Mouse (Mus musculus) C2C12 (cell line): Measurements from ENCODE around the gene Kbtbd3. TPM values are rescaled to one million over a fixed set of nuclear protein-coding genes. Genes with fewer than 3 reads are reported as not detected.

ENCODE experiments used
- H3K27me3 ChIP-seq: one replicate; pipeline ENCODE4 v1.6.1; 2011; ENCODE audit not compliant: control insufficient read depth, insufficient read depth, insufficient read length
- H3K36me3 ChIP-seq: one replicate; pipeline ENCODE4 v1.6.1; 2011; ENCODE audit not compliant: control insufficient read depth, insufficient read depth
- H3K4me3 ChIP-seq: one replicate; pipeline ENCODE4 v1.5.1; 2011; ENCODE audit warnings: mild to moderate bottlenecking, control low read depth; ENCODE audit not compliant: poor library complexity, insufficient read depth, severe bottlenecking
- H3K79me2 ChIP-seq: one replicate; pipeline ENCODE4 v1.6.1; 2011; ENCODE audit not compliant: control insufficient read depth, insufficient read depth
- H3K79me3 ChIP-seq: one replicate; pipeline ENCODE4 v1.6.1; 2011; ENCODE audit warnings: low read depth, control low read depth
- H3ac ChIP-seq: one replicate; pipeline ENCODE3; 2011; ENCODE audit warnings: low read depth; ENCODE audit not compliant: control insufficient read depth, insufficient read length
- CEBPB ChIP-seq: IDR thresholded peaks from one replicate; pipeline ENCODE4 v1.6.1; 2011; ENCODE audit warnings: low read depth, mild to moderate bottlenecking, control low read depth, moderate library complexity
- CTCF ChIP-seq: IDR thresholded peaks from one replicate; pipeline ENCODE4 v1.5.1; 2011; ENCODE audit not compliant: control insufficient read depth, insufficient read depth, insufficient read length
- FOSL1 ChIP-seq: IDR thresholded peaks from one replicate; pipeline ENCODE4 v1.8.0; 2011; ENCODE audit warnings: mild to moderate bottlenecking, low read length; ENCODE audit not compliant: poor library complexity, insufficient read depth, severe bottlenecking
- MAX ChIP-seq: IDR thresholded peaks from one replicate; pipeline ENCODE4 v1.6.1; 2011; ENCODE audit warnings: mild to moderate bottlenecking, control low read depth
- MYOD1 ChIP-seq: IDR thresholded peaks from one replicate; pipeline ENCODE4 v1.6.1; 2011; ENCODE audit warnings: low read depth; ENCODE audit not compliant: control insufficient read depth, insufficient read length
- MYOG ChIP-seq: IDR thresholded peaks from one replicate; pipeline ENCODE4 v1.6.1; 2011; ENCODE audit not compliant: control insufficient read depth, insufficient read length; ENCODE audit errors: extremely low read depth
- USF1 ChIP-seq: IDR thresholded peaks from one replicate; pipeline ENCODE4 v1.6.1; 2011; ENCODE audit warnings: low read depth, mild to moderate bottlenecking, control low read depth, moderate library complexity
- long read RNA-seq, 2 experiments: library from polyadenylated mRNA; unstranded; transcript quantifications; one replicate each; pipeline ENCODE4 v2.0.0; 2019 to 2020
- polyA plus RNA-seq: library from polyadenylated mRNA; unstranded; fragments of >200 nt; fragmentation: generic; extraction: Trizol; gene quantifications from one replicate; pipeline ENCODE4 v1.2.1, GENCODE M21; 2012; ENCODE audit warnings: missing spikeins

Gene Kbtbd3
- 0.76 TPM for polyA plus RNA-seq
- long read RNA-seq, experiment 1, transcript Kbtbd3-201 (3 exons, 2,231 nt) = major isoform, 5 of 9 reads
- long read RNA-seq, experiment 1, partial matches to known transcripts = 0 of 9 reads
- long read RNA-seq, experiment 1, other reads (novel, unspliced or antisense) = 2 of 9 reads
- long read RNA-seq, experiment 2, partial matches to known transcripts = 0 of 1 reads
- long read RNA-seq, experiment 2, other reads (novel, unspliced or antisense) = 0 of 1 reads

GRCm38 (mm10) chr9:4309351-4310085, at the start of gene Kbtbd3, which contains the start of gene Aasdhppt:
TSS of gene Kbtbd3 (plus strand) at chr9:4309833.
TSS of gene Aasdhppt (minus strand) at chr9:4309471.
- TF ChIP-seq CTCF (no peak), USF1 (no peak), MAX (no peak), FOSL1 (no peak), MYOD1 (no peak), MYOG (no peak), CEBPB (no peak)
- Histone ChIP-seq H3K4me3 (peak within 1 kb of the TSS; percentile 63), H3K27me3 (no peaks in the 10 kb centered on the region), H3K79me3 (peaks cover 29% of the 10 kb centered on the region), H3ac (peak within 1 kb of the TSS; percentile 79), H3K79me2 (peaks cover 52% of the 10 kb centered on the region), H3K36me3 (no peaks in the 10 kb centered on the region)

GRCm38 (mm10) chr9:4259841-4260745, 49.5 kb upstream of the Kbtbd3 start:
- Histone ChIP-seq H3K36me3 (no peaks in the 10 kb centered on the region), H3K27me3 (no peaks in the 10 kb centered on the region), H3K79me3 (no peaks in the 10 kb centered on the region), H3K79me2 (no peaks in the 10 kb centered on the region), H3K4me3 (no peak overlapping the region), H3ac (no peak overlapping the region)
- no peak for TF ChIP-seq MYOD1
- no peak for TF ChIP-seq MYOG
- TF ChIP-seq CEBPB = no peak
- no peak for TF ChIP-seq MAX
- TF ChIP-seq FOSL1 = no peak
- TF ChIP-seq CTCF = no peak
- no peak for TF ChIP-seq USF1

- Histone ChIP-seq H3K4me3 (no peak overlapping the region), H3ac (no peak overlapping the region), H3K79me2 (no peaks in the 10 kb centered on the region), H3K27me3 (no peaks in the 10 kb centered on the region), H3K79me3 (no peaks in the 10 kb centered on the region), H3K36me3 (no peaks in the 10 kb centered on the region)
- TF ChIP-seq MAX = no peak
- no peak for TF ChIP-seq CEBPB
- TF ChIP-seq CTCF = no peak
- TF ChIP-seq USF1 = no peak
- no peak for TF ChIP-seq FOSL1
- TF ChIP-seq MYOD1 = no peak
- TF ChIP-seq MYOG = no peak
Measured at GRCm38 (mm10) chr9:4260746-4261090, 48.9 kb upstream of the Kbtbd3 start.

GRCm38 (mm10) chr9:4266881-4267280, 42.8 kb upstream of the Kbtbd3 start:
- Histone ChIP-seq H3K4me3 (no peak overlapping the region), H3K79me2 (no peaks in the 10 kb centered on the region), H3K27me3 (no peaks in the 10 kb centered on the region), H3ac (no peak overlapping the region), H3K79me3 (no peaks in the 10 kb centered on the region), H3K36me3 (no peaks in the 10 kb centered on the region)
- TF ChIP-seq CTCF = no peak
- no peak for TF ChIP-seq FOSL1
- TF ChIP-seq MYOG = no peak
- TF ChIP-seq MAX = no peak
- TF ChIP-seq USF1 = no peak
- TF ChIP-seq CEBPB = no peak
- TF ChIP-seq MYOD1 = no peak

GRCm38 (mm10) chr9:4283850-4284249, 25.8 kb upstream of the Kbtbd3 start:
- Histone ChIP-seq H3ac (no peak overlapping the region), H3K36me3 (peaks cover 6% of the 10 kb centered on the region), H3K79me3 (no peaks in the 10 kb centered on the region), H3K27me3 (no peaks in the 10 kb centered on the region), H3K79me2 (no peaks in the 10 kb centered on the region), H3K4me3 (no peak overlapping the region)
- TF ChIP-seq CEBPB (no peak), MYOG (no peak), MAX (no peak), CTCF (no peak)
